Mouse (Mus musculus): Measurements from ENCODE around the gene Zfp653. TPM values are rescaled to one million over a fixed set of nuclear protein-coding genes. Genes with fewer than 3 reads are reported as not detected.

The Zfp653 gene
- polyA plus RNA-seq, 1 experiment from 2014 or later = 9.5 TPM

- H3K4me2 ChIP-seq (ENCODE audit: low read depth) = no peak within 1 kb of the TSS
- no peaks in the 10 kb centered on the region for H3K36me3 ChIP-seq (ENCODE audit: control insufficient read depth, insufficient read depth, low read length)
- H3K27me3 ChIP-seq (ENCODE audit: control insufficient read depth, insufficient read depth, low read length) = peaks cover 26% of the 10 kb centered on the region
- DNase-seq (ENCODE audit: low spot score) (no peak), ATAC-seq (ENCODE audit: insufficient read depth, low FRiP score, low TSS enrichment) (no peak)
- WGBS = 9% methylated on average over 14 of the region's 14 CpGs
- H3K9ac ChIP-seq (ENCODE audit: low read length) = no peak within 1 kb of the TSS
- no peaks in the 10 kb centered on the region for H3K9me3 ChIP-seq (ENCODE audit: control insufficient read depth, low read length)
- H3K4me3 ChIP-seq (ENCODE audit: low read depth, low read length) = no peak within 1 kb of the TSS
- no peaks in the 10 kb centered on the region for H3K4me1 ChIP-seq (ENCODE audit: control insufficient read depth, insufficient read depth, low read length)
- H3K27ac ChIP-seq (ENCODE audit: low read depth, low read length) = no peak within 1 kb of the TSS
Observed at GRCm38 (mm10) chr9:22098993-22099696, 28.0 kb upstream of the Zfp653 start, which contains the start of gene Cnn1. Gene Cnn1 (plus strand): TSS chr9:22099216.

- no peak overlapping the region for H3K27ac ChIP-seq (ENCODE audit: low read depth, low read length)
- no peaks in the 10 kb centered on the region for H3K36me3 ChIP-seq (ENCODE audit: control insufficient read depth, insufficient read depth, low read length)
- peak overlapping the region; percentile 61 for H3K9ac ChIP-seq (ENCODE audit: low read length)
- 1% methylated on average over 24 of the region's 24 CpGs for WGBS
- ATAC-seq (ENCODE audit: insufficient read depth, low FRiP score, low TSS enrichment) (peak; percentile 63), DNase-seq (ENCODE audit: low spot score) (peak; percentile 81)
- H3K4me3 ChIP-seq (ENCODE audit: low read depth, low read length) = peak overlapping the region; percentile 31
- peaks cover 24% of the 10 kb centered on the region for H3K27me3 ChIP-seq (ENCODE audit: control insufficient read depth, insufficient read depth, low read length)
- H3K4me2 ChIP-seq (ENCODE audit: low read depth) = peak overlapping the region; percentile 64
- H3K9me3 ChIP-seq (ENCODE audit: control insufficient read depth, low read length) = no peaks in the 10 kb centered on the region
- no peaks in the 10 kb centered on the region for H3K4me1 ChIP-seq (ENCODE audit: control insufficient read depth, insufficient read depth, low read length)
Observed at GRCm38 (mm10) chr9:22095854-22096307, 24.7 kb upstream of the Zfp653 start.

GRCm38 (mm10) chr9:22092746-22093145 is 21.6 kb upstream of the Zfp653 start:
- Histone ChIP-seq H3K36me3 (ENCODE audit: control insufficient read depth, insufficient read depth, low read length) (no peaks in the 10 kb centered on the region), H3K27me3 (ENCODE audit: control insufficient read depth, insufficient read depth, low read length) (no peaks in the 10 kb centered on the region), H3K4me3 (ENCODE audit: low read depth, low read length) (no peak overlapping the region), H3K4me2 (ENCODE audit: low read depth) (no peak overlapping the region), H3K27ac (ENCODE audit: low read depth, low read length) (no peak overlapping the region), H3K9ac (ENCODE audit: low read length) (no peak overlapping the region), H3K4me1 (ENCODE audit: control insufficient read depth, insufficient read depth, low read length) (no peaks in the 10 kb centered on the region), H3K9me3 (ENCODE audit: control insufficient read depth, low read length) (no peaks in the 10 kb centered on the region)
- no peak for ATAC-seq (ENCODE audit: insufficient read depth, low FRiP score, low TSS enrichment)
- 91% methylated on average over 6 of the region's 6 CpGs for WGBS
- DNase-seq (ENCODE audit: low spot score) = no peak

- Histone ChIP-seq H3K27ac (ENCODE audit: low read depth, low read length) (no peak overlapping the region), H3K27me3 (ENCODE audit: control insufficient read depth, insufficient read depth, low read length) (no peaks in the 10 kb centered on the region), H3K4me2 (ENCODE audit: low read depth) (no peak overlapping the region), H3K4me3 (ENCODE audit: low read depth, low read length) (no peak overlapping the region), H3K9ac (ENCODE audit: low read length) (no peak overlapping the region), H3K36me3 (ENCODE audit: control insufficient read depth, insufficient read depth, low read length) (no peaks in the 10 kb centered on the region), H3K9me3 (ENCODE audit: control insufficient read depth, low read length) (no peaks in the 10 kb centered on the region), H3K4me1 (ENCODE audit: control insufficient read depth, insufficient read depth, low read length) (no peaks in the 10 kb centered on the region)
- ATAC-seq (ENCODE audit: insufficient read depth, low FRiP score, low TSS enrichment) = no peak
- WGBS = 90% methylated on average over 7 of the region's 7 CpGs
- DNase-seq (ENCODE audit: low spot score) = no peak
Observed at GRCm38 (mm10) chr9:22089986-22090385, 18.8 kb upstream of the Zfp653 start.

- 98% methylated on average over 7 of the region's 7 CpGs for WGBS
- Histone ChIP-seq H3K9ac (ENCODE audit: low read length) (no peak overlapping the region), H3K36me3 (ENCODE audit: control insufficient read depth, insufficient read depth, low read length) (no peaks in the 10 kb centered on the region), H3K4me2 (ENCODE audit: low read depth) (no peak overlapping the region), H3K4me1 (ENCODE audit: control insufficient read depth, insufficient read depth, low read length) (no peaks in the 10 kb centered on the region), H3K9me3 (ENCODE audit: control insufficient read depth, low read length) (no peaks in the 10 kb centered on the region), H3K27me3 (ENCODE audit: control insufficient read depth, insufficient read depth, low read length) (no peaks in the 10 kb centered on the region), H3K4me3 (ENCODE audit: low read depth, low read length) (no peak overlapping the region), H3K27ac (ENCODE audit: low read depth, low read length) (no peak overlapping the region)
- DNase-seq (ENCODE audit: low spot score) = no peak
- no peak for ATAC-seq (ENCODE audit: insufficient read depth, low FRiP score, low TSS enrichment)
Observed at GRCm38 (mm10) chr9:22089281-22089680, 18.1 kb upstream of the Zfp653 start.

- H3K4me3 ChIP-seq (ENCODE audit: low read depth, low read length) = no peak overlapping the region
- no peak overlapping the region for H3K4me2 ChIP-seq (ENCODE audit: low read depth)
- H3K27me3 ChIP-seq (ENCODE audit: control insufficient read depth, insufficient read depth, low read length) = no peaks in the 10 kb centered on the region
- H3K4me1 ChIP-seq (ENCODE audit: control insufficient read depth, insufficient read depth, low read length) = no peaks in the 10 kb centered on the region
- 79% methylated on average over 2 of the region's 2 CpGs for WGBS
- no peaks in the 10 kb centered on the region for H3K9me3 ChIP-seq (ENCODE audit: control insufficient read depth, low read length)
- ATAC-seq (ENCODE audit: insufficient read depth, low FRiP score, low TSS enrichment) (no peak), DNase-seq (ENCODE audit: low spot score) (no peak)
- H3K9ac ChIP-seq (ENCODE audit: low read length) = no peak overlapping the region
- H3K27ac ChIP-seq (ENCODE audit: low read depth, low read length) = no peak overlapping the region
- H3K36me3 ChIP-seq (ENCODE audit: control insufficient read depth, insufficient read depth, low read length) = no peaks in the 10 kb centered on the region
Observed at GRCm38 (mm10) chr9:22087034-22087618, 15.9 kb upstream of the Zfp653 start.

GRCm38 (mm10) chr9:22086012-22086411 is 14.8 kb upstream of the Zfp653 start:
- DNase-seq (ENCODE audit: low spot score) (no peak), ATAC-seq (ENCODE audit: insufficient read depth, low FRiP score, low TSS enrichment) (no peak)
- Histone ChIP-seq H3K4me1 (ENCODE audit: control insufficient read depth, insufficient read depth, low read length) (no peaks in the 10 kb centered on the region), H3K27ac (ENCODE audit: low read depth, low read length) (no peak overlapping the region), H3K4me2 (ENCODE audit: low read depth) (peak overlapping the region; percentile 84), H3K27me3 (ENCODE audit: control insufficient read depth, insufficient read depth, low read length) (no peaks in the 10 kb centered on the region), H3K4me3 (ENCODE audit: low read depth, low read length) (peak overlapping the region; percentile 69), H3K9me3 (ENCODE audit: control insufficient read depth, low read length) (no peaks in the 10 kb centered on the region), H3K9ac (ENCODE audit: low read length) (peak overlapping the region; percentile 40; the same call in 1 of the 2 replicates), H3K36me3 (ENCODE audit: control insufficient read depth, insufficient read depth, low read length) (no peaks in the 10 kb centered on the region)
- 84% methylated on average over 6 of the region's 6 CpGs for WGBS

- DNase-seq (ENCODE audit: low spot score) (peak; percentile 92), ATAC-seq (ENCODE audit: insufficient read depth, low FRiP score, low TSS enrichment) (peak; percentile 99)
- under 1% methylated on average over 48 of the region's 48 CpGs for WGBS
- Histone ChIP-seq H3K4me2 (ENCODE audit: low read depth) (peak within 1 kb of the TSS; percentile 84), H3K36me3 (ENCODE audit: control insufficient read depth, insufficient read depth, low read length) (no peaks in the 10 kb centered on the region), H3K27ac (ENCODE audit: low read depth, low read length) (0 out of 2 replicates have a peak within 1 kb of the TSS, but pooled peaks have one; percentile 17), H3K9ac (ENCODE audit: low read length) (peak within 1 kb of the TSS; percentile 70), H3K4me3 (ENCODE audit: low read depth, low read length) (peak within 1 kb of the TSS; percentile 69), H3K27me3 (ENCODE audit: control insufficient read depth, insufficient read depth, low read length) (no peaks in the 10 kb centered on the region), H3K9me3 (ENCODE audit: control insufficient read depth, low read length) (no peaks in the 10 kb centered on the region), H3K4me1 (ENCODE audit: control insufficient read depth, insufficient read depth, low read length) (no peaks in the 10 kb centered on the region)
Observed at GRCm38 (mm10) chr9:22085022-22085834, 14.1 kb upstream of the Zfp653 start, which contains the start of gene Ecsit. Gene Ecsit (minus strand): TSS chr9:22085438.

Measured in neural tube, embryonic 11.5 days (tissue).